Mouse (Mus musculus): ENCODE results near the gene Pdrg1.

Gene Pdrg1

DNA sequence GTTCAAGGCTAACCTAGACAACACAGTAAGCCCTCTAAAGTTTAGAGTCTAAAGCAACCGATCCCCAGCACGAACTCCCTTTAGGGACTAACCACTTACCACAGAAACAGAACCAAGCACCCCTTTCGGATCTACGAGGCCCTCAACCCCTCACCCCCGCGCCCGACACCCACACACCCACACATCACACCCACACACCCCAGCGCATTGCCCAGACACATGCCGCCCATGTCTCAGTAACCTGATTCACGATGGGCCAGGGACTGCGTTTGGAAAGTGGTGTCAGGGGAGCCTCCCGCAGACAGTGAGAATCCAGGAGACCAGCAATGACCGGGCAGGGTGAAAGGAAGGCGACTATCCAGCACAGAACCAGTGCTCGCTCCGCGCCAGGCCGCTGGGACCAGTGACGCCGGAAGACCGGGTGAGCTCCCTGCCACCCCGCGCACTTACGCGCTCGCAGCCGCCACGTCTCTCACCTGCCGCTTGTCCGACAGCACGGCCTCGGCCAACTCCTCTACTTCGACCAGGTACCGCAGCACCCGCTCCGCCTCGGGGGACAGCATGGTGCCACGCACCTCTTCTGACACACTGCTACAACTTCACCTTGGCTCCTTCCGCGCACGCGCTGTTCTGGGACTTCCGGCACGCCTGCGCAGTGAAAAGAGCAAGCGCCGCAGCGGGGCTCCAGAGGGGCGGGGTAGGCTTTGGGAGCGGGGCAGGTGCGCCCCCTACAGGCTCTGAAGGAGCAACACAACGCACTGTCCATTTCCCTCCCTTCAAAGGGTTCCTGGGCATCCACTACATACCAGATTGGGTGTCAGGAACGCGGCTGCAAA is at the start of gene Pdrg1:
TSS of gene Pdrg1 (minus strand) at position 670 of the 836 bp plus-strand sequence.
- peak; percentile 94 for DNase-seq

DNA sequence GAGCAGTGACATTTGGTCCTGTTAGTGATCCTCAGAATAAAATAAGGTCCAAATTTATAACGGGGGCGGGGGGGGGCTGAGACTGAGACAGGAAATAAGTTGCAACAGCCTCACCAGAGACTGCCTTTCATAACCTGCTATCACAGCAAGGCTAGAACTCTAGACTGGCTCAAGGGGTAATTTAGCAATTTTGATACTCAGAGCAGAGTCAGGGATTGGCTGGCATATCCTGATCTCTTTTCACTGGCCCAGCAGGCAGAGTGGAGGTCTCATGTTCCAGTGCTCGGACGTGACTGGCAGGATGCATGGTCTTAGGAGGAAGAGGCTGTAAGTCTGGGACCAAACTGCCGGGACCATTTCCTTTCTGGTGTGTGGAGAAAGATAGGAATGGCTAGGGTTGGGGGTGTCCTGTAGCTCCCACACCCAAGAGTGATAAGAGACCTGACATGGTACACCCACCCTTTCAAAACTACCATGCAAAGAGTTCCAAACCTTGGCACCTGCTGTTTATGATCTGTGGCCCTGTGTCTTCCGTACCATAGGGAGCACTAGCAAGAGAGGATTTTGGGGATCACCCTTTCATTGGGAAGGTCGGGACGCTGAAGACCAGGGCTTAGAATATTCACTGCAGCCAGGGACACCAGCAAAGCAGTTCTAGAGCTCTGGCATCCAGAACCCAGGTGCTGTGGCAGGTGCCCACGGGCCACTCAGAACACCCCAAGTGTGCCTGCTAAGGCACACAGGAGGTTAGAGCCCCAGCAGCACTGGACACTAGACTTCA is 49.2 kb upstream of the Pdrg1 start:
- DNase-seq, result no peak

- no peak for DNase-seq
Measured at GRCm38 (mm10) chr2:153063394-153063793, 48.2 kb upstream of the Pdrg1 start.

DNA sequence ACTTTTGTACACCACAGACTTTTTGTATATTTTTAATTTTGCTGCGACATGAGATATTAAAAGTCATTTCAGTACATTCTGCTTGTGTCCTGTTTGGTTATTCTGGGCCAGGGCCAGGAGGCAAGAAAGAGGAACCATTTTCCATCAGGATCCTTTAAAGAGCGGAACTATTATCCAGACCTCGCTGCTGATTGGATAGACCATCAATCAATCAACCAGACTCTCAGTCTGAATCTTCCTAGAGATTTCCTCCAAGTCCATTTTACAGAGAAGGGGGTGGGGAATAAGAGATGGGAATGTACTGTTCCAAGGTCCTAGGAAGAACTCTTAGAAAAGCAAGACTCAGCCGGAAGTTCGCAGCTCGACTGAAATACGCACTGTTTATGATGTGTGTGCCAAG is 45.0 kb upstream of the Pdrg1 start:
- DNase-seq, result no peak

GRCm38 (mm10) chr2:153058365-153058764 is 43.1 kb upstream of the Pdrg1 start:
- DNase-seq, result no peak

GRCm38 (mm10) chr2:153055270-153055920 is 40.2 kb upstream of the Pdrg1 start:
- no peak for DNase-seq

GRCm38 (mm10) chr2:153053896-153054295 is 38.7 kb upstream of the Pdrg1 start:
- DNase-seq, result no peak

GRCm38 (mm10) chr2:153052700-153053351 is 37.6 kb upstream of the Pdrg1 start:
- no peak for DNase-seq

DNA sequence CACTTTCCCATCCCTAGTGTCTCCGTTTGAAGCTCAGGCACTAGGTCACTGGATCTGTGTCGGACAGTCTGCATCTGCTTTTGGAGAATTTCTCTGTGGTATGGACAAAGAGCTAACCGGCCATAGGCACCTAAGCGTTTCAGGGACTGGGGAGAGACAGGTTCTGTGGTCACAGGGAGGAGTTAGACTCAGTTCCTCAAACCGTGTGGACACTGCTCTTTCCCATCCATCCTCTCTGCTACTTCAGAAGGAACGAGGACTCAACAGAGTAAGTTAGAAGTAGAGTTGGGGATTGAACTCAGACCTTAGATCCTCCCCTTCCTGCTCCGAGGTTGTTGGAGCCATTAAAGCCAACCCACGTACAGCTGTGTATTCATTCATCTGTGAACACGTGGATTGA is 36.3 kb upstream of the Pdrg1 start:
- no peak for DNase-seq

GRCm38 (mm10) chr2:153051095-153051494 is 35.9 kb upstream of the Pdrg1 start:
- DNase-seq, result no peak

DNA sequence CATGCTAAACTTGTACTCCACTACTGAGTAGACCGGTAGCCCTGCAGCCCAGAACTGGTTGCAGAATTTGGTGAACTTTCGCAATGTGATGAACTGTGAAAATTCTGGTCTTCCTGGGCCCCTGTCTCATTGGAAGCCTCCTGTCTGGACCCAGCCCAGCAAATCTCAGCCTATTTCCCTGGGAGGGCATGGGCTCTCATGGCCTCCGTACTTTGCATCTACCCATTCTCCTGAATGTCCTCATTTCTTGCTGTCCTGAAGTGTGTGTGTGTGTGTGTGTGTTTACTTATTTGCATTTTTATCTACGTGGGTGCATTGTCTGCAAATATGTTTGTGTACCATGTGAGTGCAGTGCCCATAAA is 34.8 kb upstream of the Pdrg1 start:
- DNase-seq, result no peak

DNA sequence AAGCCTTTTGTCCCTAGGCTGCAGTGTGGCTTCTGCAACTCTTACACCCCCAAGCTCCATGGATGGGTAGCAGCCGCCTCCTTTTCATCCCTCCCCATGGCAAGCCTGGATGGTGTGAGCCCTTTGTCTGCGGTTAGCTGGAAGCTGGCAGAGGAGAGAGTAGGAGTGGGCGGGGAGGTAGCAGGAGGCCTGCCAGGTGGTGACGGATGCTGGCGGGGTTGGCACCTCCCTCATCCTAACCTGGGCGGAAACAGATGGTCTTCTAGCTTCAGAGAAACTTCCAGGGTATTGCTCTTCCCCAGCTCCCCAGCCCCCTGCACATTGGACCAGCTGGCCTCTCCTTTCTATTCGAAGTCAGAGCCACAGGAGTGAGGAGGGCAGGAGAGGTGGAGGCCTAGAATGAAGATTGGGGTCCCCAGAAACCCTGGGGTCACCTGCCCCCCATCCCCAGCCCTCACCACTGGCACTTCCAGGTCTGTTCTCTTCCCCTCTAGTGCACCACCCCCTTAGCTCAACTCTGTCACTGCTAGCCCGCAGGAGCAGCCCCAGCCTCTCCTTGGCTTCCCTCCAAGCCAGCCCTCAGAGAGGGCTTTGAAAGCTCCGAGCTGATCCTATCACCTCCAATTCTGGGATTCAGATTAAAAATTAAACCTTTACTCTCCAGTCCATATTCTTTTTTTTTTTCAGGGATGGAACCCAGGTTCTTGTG is 34.2 kb upstream of the Pdrg1 start:
- DNase-seq, result no peak

DNA sequence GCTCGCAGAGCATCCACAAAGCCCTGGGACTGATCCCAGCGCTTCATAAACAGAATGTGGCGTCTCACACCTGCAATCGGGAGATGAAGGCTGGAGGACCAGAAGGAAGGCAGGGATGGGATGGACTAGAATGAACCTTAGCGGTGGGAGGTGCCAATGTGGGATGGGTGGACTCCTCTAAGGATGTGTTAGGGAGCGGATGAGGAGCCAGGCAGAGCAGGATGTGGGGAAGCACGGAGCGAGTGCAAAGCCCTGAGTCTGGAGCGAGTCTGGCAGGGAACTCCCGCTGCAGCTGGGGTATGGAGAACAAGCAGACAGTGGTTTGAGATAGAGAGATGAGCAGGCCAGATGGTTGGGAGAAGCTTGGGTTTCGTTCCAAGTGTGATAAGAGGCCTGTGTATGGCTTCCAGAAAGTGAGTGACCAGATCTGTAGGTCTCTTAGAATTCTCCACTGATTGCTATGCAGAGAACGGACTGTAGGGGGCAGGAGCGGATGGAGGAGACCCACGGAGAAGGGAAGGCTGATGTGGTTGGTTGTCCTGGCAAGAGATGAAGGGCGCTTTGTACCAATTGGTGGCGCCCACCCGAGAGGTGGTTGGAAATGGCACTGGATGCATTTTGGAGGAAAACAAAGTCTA is 32.7 kb upstream of the Pdrg1 start:
- peak; percentile 65 for DNase-seq

DNA sequence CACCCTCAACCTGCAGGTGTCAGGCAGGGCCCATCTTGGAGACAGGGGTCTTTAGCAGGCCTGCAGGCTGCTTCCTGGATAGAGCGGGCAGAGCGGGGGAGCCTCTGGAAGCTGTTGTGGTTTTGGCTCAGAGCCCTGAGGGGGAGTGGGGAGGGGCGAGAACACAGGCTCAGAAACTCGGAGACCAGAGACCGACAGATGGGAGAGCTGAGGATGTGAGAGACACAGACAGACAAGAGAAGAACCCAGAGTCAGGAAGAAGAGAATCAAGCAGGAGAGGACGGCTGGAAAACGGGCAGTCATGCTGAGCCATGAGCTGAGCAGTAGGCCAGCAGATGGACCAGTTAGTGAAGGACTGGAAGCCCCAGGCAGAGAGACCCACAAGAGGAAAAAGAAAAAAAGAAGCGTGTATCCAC is 30.7 kb upstream of the Pdrg1 start:
- DNase-seq, result peak; percentile 65

DNA sequence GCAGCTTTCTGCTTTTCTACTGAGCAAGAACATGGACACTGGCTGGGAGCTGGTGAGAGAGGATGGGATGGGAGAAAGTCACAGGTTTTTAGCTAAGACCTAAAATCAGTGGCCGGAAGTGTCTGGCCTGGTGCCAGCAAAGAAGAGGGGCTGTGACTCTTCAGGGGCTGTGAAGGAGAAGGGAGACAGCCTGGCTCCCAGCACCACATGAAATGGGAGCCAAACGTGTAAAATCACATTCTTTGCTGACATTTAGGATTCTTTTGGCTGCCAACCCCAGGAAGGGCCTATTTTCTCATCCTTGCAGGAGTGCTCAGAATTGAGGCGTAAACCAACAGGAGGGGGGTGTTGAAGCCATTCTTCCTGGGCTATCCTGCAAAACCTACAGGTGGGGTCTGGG is 28.7 kb upstream of the Pdrg1 start:
- no peak for DNase-seq

DNA sequence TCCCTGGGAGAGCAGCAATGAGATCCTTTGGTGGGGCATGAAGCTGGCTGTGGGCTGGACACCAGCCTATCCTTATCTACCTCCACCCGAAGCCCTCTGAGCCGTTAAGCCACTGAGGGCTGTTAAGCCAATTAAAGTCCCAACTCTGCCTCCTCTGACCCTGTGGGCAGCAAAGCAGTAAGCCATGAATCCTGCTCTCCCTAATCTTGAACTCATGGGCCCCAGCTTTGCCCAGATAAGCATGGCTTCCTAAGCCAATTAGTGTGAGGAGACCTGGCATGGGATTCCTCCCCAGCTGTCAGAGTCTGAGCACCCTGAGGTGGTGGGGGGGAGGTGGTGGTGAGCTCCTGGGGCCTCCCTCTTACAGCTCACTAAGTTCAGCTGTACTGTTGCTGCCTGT is 21.5 kb upstream of the Pdrg1 start:
- DNase-seq, result no peak

DNA sequence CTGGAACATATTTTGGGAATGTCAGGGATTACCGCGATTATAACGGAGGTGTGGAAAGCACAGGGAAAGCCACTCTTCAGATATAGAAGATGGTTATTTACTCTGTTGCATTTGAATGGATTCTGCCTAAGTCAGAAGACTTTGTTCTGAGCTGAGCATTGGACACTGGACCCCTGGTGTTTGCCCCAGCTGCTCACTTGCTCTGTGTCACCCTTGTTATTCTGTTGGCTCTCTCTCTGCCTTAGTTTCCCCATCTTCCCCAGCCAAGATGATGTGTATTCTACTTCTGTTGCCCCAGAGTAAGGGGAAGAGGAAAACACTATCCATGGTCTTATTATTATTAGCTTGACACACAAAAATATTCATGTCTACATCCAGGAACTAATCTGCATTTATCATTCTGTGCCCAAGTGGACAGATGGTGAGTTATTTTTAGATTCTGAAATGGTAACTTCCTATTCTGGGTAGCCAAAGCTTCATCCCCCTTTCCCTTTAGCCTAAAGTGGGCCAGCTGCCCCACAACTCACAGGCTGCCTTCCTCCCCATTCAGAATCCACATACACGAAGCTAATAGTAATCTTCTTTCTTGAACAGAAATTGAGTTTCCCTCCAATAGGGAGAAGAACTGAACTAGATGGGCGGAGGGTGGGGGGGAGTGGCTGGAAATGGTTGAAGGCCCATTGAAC is 18.5 kb upstream of the Pdrg1 start:
- no peak for DNase-seq

- DNase-seq, result no peak
Measured at GRCm38 (mm10) chr2:153032973-153033372, 17.7 kb upstream of the Pdrg1 start.

GRCm38 (mm10) chr2:153032083-153032842 is 17.0 kb upstream of the Pdrg1 start:
- DNase-seq, result peak; percentile 60
